Mouse (Mus musculus) forebrain, embryonic 12.5 days (tissue): Measurements from ENCODE around the gene Txndc8. TPM values are rescaled to one million over a fixed set of nuclear protein-coding genes. Genes with fewer than 3 reads are reported as not detected.

ENCODE experiments used
- ATAC-seq: fragments of 200-750 bp; cut with Nextera tagmentation; 2 replicates; pipeline ENCODE4 v1.8.0; 2017; ENCODE audit warnings: moderate TSS enrichment; ENCODE audit not compliant: low FRiP score
- H3K27ac ChIP-seq: fragments of 300-500 bp; sonication (generic); 2 replicates; pipeline ENCODE4 v1.5.1; 2016; ENCODE audit warnings: mild to moderate bottlenecking
- H3K27me3 ChIP-seq: fragments of 300-500 bp; sonication (generic); 2 replicates; pipeline ENCODE4 v1.6.1; 2016; ENCODE audit warnings: mild to moderate bottlenecking
- H3K36me3 ChIP-seq: fragments of 300-500 bp; sonication (generic); replicated peaks from 2 replicates; pipeline ENCODE4 v1.6.1; 2016; ENCODE audit warnings: mild to moderate bottlenecking
- H3K4me1 ChIP-seq: fragments of 300-500 bp; sonication (generic); 2 replicates; pipeline ENCODE4 v1.6.1; 2016
- H3K4me2 ChIP-seq: fragments of 300-500 bp; sonication (generic); 2 replicates; pipeline ENCODE4 v1.6.1; 2016; ENCODE audit warnings: mild to moderate bottlenecking, moderate library complexity
- H3K4me3 ChIP-seq: fragments of 300-500 bp; sonication (generic); replicated peaks from 2 replicates; pipeline ENCODE4 v1.5.1; 2016; ENCODE audit warnings: mild to moderate bottlenecking
- H3K9ac ChIP-seq: fragments of 300-500 bp; sonication (generic); 2 replicates; pipeline ENCODE4 v1.6.1; 2016; ENCODE audit warnings: mild to moderate bottlenecking
- H3K9me3 ChIP-seq: fragments of 300-500 bp; sonication (generic); 2 replicates; pipeline ENCODE4 v1.6.1; 2016
- WGBS: fragments of 180-500 bp; shearing (Covaris S2); methylation state at CpG from one replicate; pipeline ENCODE4 v1.1.7; 2016; 5-methylcytosine and 5-hydroxymethylcytosine counted together
- polyA plus RNA-seq: library from polyadenylated mRNA; unstranded; fragments of >200 nt; fragmentation: Nextera tagmentation; extraction: Ambion mirVana; gene quantifications from 2 replicates; pipeline ENCODE4 v1.2.1, GENCODE M21; 2016

The Txndc8 gene
- polyA plus RNA-seq, 1 experiment from 2014 or later, result not detected

GRCm38 (mm10) chr4:57974400-57975117 lies 34.4 kb downstream of the Txndc8 start:
- no peak for ATAC-seq
- Histone ChIP-seq H3K4me1 (no peaks in the 10 kb centered on the region), H3K27ac (no peak overlapping the region), H3K4me3 (no peak overlapping the region), H3K36me3 (no peaks in the 10 kb centered on the region), H3K27me3 (no peaks in the 10 kb centered on the region), H3K9ac (no peak overlapping the region), H3K4me2 (no peak overlapping the region), H3K9me3 (no peaks in the 10 kb centered on the region)
- WGBS, result 92% methylated on average over 6 of the region's 6 CpGs

- H3K4me3 ChIP-seq, result no peak overlapping the region
- no peaks in the 10 kb centered on the region for H3K36me3 ChIP-seq
- H3K4me2 ChIP-seq, result no peak overlapping the region
- no peak overlapping the region for H3K9ac ChIP-seq
- no peaks in the 10 kb centered on the region for H3K9me3 ChIP-seq
- no peak for ATAC-seq
- WGBS, result 85% methylated on average over 6 of the region's 6 CpGs
- no peak overlapping the region for H3K27ac ChIP-seq
- no peaks in the 10 kb centered on the region for H3K27me3 ChIP-seq
- H3K4me1 ChIP-seq, result no peaks in the 10 kb centered on the region
These were observed 35.2 kb downstream of the Txndc8 start for GRCm38 (mm10) chr4:57973592-57974268.

- Histone ChIP-seq H3K27ac (no peak overlapping the region), H3K36me3 (no peaks in the 10 kb centered on the region), H3K27me3 (no peaks in the 10 kb centered on the region), H3K4me1 (no peaks in the 10 kb centered on the region), H3K4me2 (no peak overlapping the region), H3K4me3 (no peak overlapping the region), H3K9ac (no peak overlapping the region), H3K9me3 (no peaks in the 10 kb centered on the region)
- no peak for ATAC-seq
These were observed 38.6 kb downstream of the Txndc8 start for GRCm38 (mm10) chr4:57970285-57970684.

GRCm38 (mm10) chr4:57967195-57967594 lies 41.7 kb downstream of the Txndc8 start:
- ATAC-seq, result no peak
- H3K4me3 ChIP-seq, result no peak overlapping the region
- H3K4me2 ChIP-seq, result no peak overlapping the region
- H3K9me3 ChIP-seq, result no peaks in the 10 kb centered on the region
- H3K36me3 ChIP-seq, result no peaks in the 10 kb centered on the region
- no peak overlapping the region for H3K9ac ChIP-seq
- 79% methylated on average over 3 of the region's 3 CpGs for WGBS
- H3K27ac ChIP-seq, result no peak overlapping the region
- no peaks in the 10 kb centered on the region for H3K27me3 ChIP-seq
- H3K4me1 ChIP-seq, result no peaks in the 10 kb centered on the region

- Histone ChIP-seq H3K9me3 (no peaks in the 10 kb centered on the region), H3K27ac (no peak overlapping the region), H3K27me3 (no peaks in the 10 kb centered on the region), H3K36me3 (no peaks in the 10 kb centered on the region), H3K4me2 (no peak overlapping the region), H3K4me1 (no peaks in the 10 kb centered on the region), H3K9ac (no peak overlapping the region), H3K4me3 (no peak overlapping the region)
- WGBS, result 94% methylated on average over 4 of the region's 4 CpGs
- ATAC-seq, result no peak
These were observed 43.4 kb downstream of the Txndc8 start for GRCm38 (mm10) chr4:57965516-57965915.

- Histone ChIP-seq H3K27ac (no peak overlapping the region), H3K36me3 (no peaks in the 10 kb centered on the region), H3K4me1 (no peaks in the 10 kb centered on the region), H3K4me2 (no peak overlapping the region), H3K9me3 (no peaks in the 10 kb centered on the region), H3K9ac (no peak overlapping the region), H3K4me3 (no peak overlapping the region), H3K27me3 (no peaks in the 10 kb centered on the region)
- ATAC-seq, result no peak
- 58% methylated on average over 1 of the region's 1 CpGs for WGBS
These were observed 44.8 kb downstream of the Txndc8 start for GRCm38 (mm10) chr4:57964143-57964542.

GRCm38 (mm10) chr4:57959056-57959455 lies 49.9 kb downstream of the Txndc8 start:
- Histone ChIP-seq H3K36me3 (no peaks in the 10 kb centered on the region), H3K4me2 (no peak overlapping the region), H3K4me3 (no peak overlapping the region), H3K9ac (no peak overlapping the region), H3K27me3 (0 out of 2 replicates have a peak, but pooled peaks cover 7% of the 10 kb centered on the region), H3K4me1 (peaks cover 22% of the 10 kb centered on the region), H3K9me3 (no peaks in the 10 kb centered on the region), H3K27ac (no peak overlapping the region)
- no peak for ATAC-seq
- WGBS, result 83% methylated on average over 8 of the region's 8 CpGs

GRCm38 (mm10) chr4:57958098-57958497 lies 50.8 kb downstream of the Txndc8 start:
- Histone ChIP-seq H3K27ac (no peak overlapping the region), H3K4me1 (peaks cover 28% of the 10 kb centered on the region), H3K9me3 (no peaks in the 10 kb centered on the region), H3K36me3 (no peaks in the 10 kb centered on the region), H3K4me2 (no peak overlapping the region), H3K27me3 (0 out of 2 replicates have a peak, but pooled peaks cover 7% of the 10 kb centered on the region), H3K4me3 (no peak overlapping the region), H3K9ac (no peak overlapping the region)
- ATAC-seq, result no peak
- 77% methylated on average over 9 of the region's 9 CpGs for WGBS

GRCm38 (mm10) chr4:57957200-57958085 lies 51.5 kb downstream of the Txndc8 start:
- no peak for ATAC-seq
- 54% methylated on average over 11 of the region's 11 CpGs for WGBS
- Histone ChIP-seq H3K9ac (peak overlapping the region; percentile 51; the same call in 1 of the 2 replicates), H3K4me1 (peaks cover 28% of the 10 kb centered on the region), H3K9me3 (no peaks in the 10 kb centered on the region), H3K27me3 (0 out of 2 replicates have a peak, but pooled peaks cover 7% of the 10 kb centered on the region), H3K4me3 (peak overlapping the region; percentile 77), H3K4me2 (peak overlapping the region; percentile 69), H3K27ac (peak overlapping the region; percentile 94), H3K36me3 (peaks cover 2% of the 10 kb centered on the region; the same call in 1 of the 2 replicates)

- Histone ChIP-seq H3K27me3 (0 out of 2 replicates have a peak, but pooled peaks cover 7% of the 10 kb centered on the region), H3K4me2 (peak within 1 kb of the TSS; percentile 69), H3K27ac (peak within 1 kb of the TSS; percentile 94), H3K4me1 (peaks cover 28% of the 10 kb centered on the region), H3K9me3 (peaks cover under 1% of the 10 kb centered on the region; the same call in 1 of the 2 replicates), H3K36me3 (peaks cover 13% of the 10 kb centered on the region), H3K9ac (peak within 1 kb of the TSS; percentile 79), H3K4me3 (peak within 1 kb of the TSS; percentile 77)
- under 1% methylated on average over 70 of the region's 71 CpGs for WGBS
- ATAC-seq, result peak; percentile 98
These were observed 52.6 kb downstream of the Txndc8 start, which contains the start of gene Txn1 for GRCm38 (mm10) chr4:57956029-57956960. Txn1 (minus strand) TSS chr4:57956411.

- peaks cover 5% of the 10 kb centered on the region; the same call in 1 of the 2 replicates for H3K9me3 ChIP-seq
- H3K27me3 ChIP-seq, result 0 out of 2 replicates have a peak, but pooled peaks cover 7% of the 10 kb centered on the region
- H3K9ac ChIP-seq, result peak overlapping the region; percentile 79
- H3K4me3 ChIP-seq, result peak overlapping the region; percentile 77
- H3K27ac ChIP-seq, result peak overlapping the region; percentile 94
- ATAC-seq, result peak; percentile 37
- WGBS, result under 1% methylated on average over 25 of the region's 25 CpGs
- H3K4me2 ChIP-seq, result peak overlapping the region; percentile 69
- peaks cover 21% of the 10 kb centered on the region for H3K36me3 ChIP-seq
- peaks cover 28% of the 10 kb centered on the region for H3K4me1 ChIP-seq
These were observed 53.4 kb downstream of the Txndc8 start for GRCm38 (mm10) chr4:57955544-57955958.
